Mouse (Mus musculus): ENCODE measurements around the gene Tead1.

DNA sequence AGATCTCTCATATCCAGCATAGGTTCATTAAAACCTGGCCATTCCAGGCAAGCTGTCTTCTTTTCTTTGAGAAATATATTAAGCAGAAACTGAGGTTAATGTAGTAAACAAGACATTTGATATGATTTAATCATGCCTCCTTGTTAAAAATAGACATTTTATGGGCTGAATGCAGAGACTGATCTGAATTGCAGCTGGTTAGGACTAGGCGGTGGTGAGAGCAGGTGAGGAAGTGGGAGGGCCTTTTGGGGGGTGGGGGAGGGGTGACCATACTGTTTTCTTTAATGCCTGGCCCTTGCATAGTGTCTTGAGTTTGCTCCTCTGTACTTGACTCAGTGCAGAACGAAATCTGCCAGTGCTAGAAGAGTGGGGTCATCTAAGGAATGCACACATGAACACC lies 111.2 kb downstream of the Tead1 start:
- no peak for TF ChIP-seq POLR2A (IDR thresholded peaks at IDR 0.05; ENCODE audit: insufficient read depth, low read depth, low read length)
- TF ChIP-seq CTCF (IDR thresholded peaks at IDR 0.05; ENCODE audit: insufficient read depth, low read depth, low read length) = no peak
